Mouse (Mus musculus) C2C12 (cell line): ENCODE measurements around the gene Pdcl3.

Experiments
- CEBPB ChIP-seq: IDR thresholded peaks from one replicate; pipeline ENCODE4 v1.6.1; 2011; ENCODE audit warnings: low read depth, mild to moderate bottlenecking, control low read depth, moderate library complexity
- CTCF ChIP-seq: IDR thresholded peaks from one replicate; pipeline ENCODE4 v1.5.1; 2011; ENCODE audit not compliant: control insufficient read depth, insufficient read depth, insufficient read length
- USF1 ChIP-seq: IDR thresholded peaks from one replicate; pipeline ENCODE4 v1.6.1; 2011; ENCODE audit warnings: low read depth, mild to moderate bottlenecking, control low read depth, moderate library complexity

GRCm38 (mm10) chr1:38985308-38985707 is at the start of gene Pdcl3:
- TF ChIP-seq CTCF (no peak), USF1 (no peak), CEBPB (no peak)
